Mouse (Mus musculus) erythroblast, embryonic 14.5 days (primary cell): ENCODE measurements around the gene Rhou. TPM values are rescaled to one million over a fixed set of nuclear protein-coding genes. Genes with fewer than 3 reads are reported as not detected.

Source experiments
- H3K27me3 ChIP-seq: 2 replicates; pipeline ENCODE4 v1.6.1; 2012; ENCODE audit warnings: inconsistent platforms; ENCODE audit not compliant: control insufficient read depth
- H3K36me3 ChIP-seq: 2 replicates; pipeline ENCODE4 v1.6.1; 2012; ENCODE audit warnings: mild to moderate bottlenecking, inconsistent platforms; ENCODE audit not compliant: control insufficient read depth
- H3K4me1 ChIP-seq: 2 replicates; pipeline ENCODE4 v1.6.1; 2012; ENCODE audit warnings: inconsistent platforms; ENCODE audit not compliant: control insufficient read depth
- H3K4me3 ChIP-seq: replicated peaks from 2 replicates; pipeline ENCODE3; 2012; ENCODE audit warnings: moderate library complexity, mild to moderate bottlenecking, inconsistent platforms
- H3K9me3 ChIP-seq: 2 replicates; pipeline ENCODE4 v1.6.1; 2012; ENCODE audit warnings: low read length, inconsistent platforms, mixed read lengths; ENCODE audit not compliant: control insufficient read depth
- GATA1 ChIP-seq: IDR thresholded peaks from 2 replicates; pipeline ENCODE4 v1.6.1; 2012; ENCODE audit warnings: low read length, inconsistent platforms, mixed read lengths
- TAL1 ChIP-seq: IDR thresholded peaks from 3 replicates; pipeline ENCODE4 v1.6.1; 2012; ENCODE audit warnings: low read length, inconsistent platforms, mixed read lengths
- polyA plus RNA-seq: library from polyadenylated mRNA; stranded (reverse); fragments of >175 nt; gene quantifications from 2 replicates; pipeline ENCODE4 v1.2.3, GENCODE M21; 2012

Rhou gene
- polyA plus RNA-seq, 1 experiment: not detected

DNA sequence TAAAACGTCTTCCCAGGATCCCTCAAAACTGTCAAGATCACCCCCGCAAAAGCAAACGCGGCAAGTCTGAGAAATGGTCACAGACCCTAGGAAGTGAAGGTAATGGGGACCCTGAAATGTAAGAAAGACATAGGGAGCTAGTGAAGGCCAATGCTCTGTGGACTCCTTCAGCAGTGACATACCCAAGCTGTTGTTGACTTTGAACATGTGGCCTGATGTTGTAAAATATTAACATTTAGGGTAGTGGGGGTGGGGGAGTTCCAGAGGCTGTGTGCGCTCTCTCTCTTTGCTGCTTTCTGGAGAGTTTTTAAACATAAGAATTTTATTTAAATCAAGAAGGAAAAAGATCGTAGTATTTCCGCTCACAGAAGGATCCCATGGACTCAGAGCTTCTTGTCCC lies 29.6 kb downstream of the Rhou start:
- peaks cover 4% of the 10 kb centered on the region; the same call in 1 of the 2 replicates for H3K9me3 ChIP-seq
- peaks cover 5% of the 10 kb centered on the region for H3K4me1 ChIP-seq
- H3K4me3 ChIP-seq: no peak overlapping the region
- TF ChIP-seq GATA1 (no peak), TAL1 (no peak)
- peaks cover 3% of the 10 kb centered on the region for H3K27me3 ChIP-seq
- H3K36me3 ChIP-seq: no peaks in the 10 kb centered on the region

GRCm38 (mm10) chr8:123684806-123685205 lies 31.1 kb downstream of the Rhou start:
- H3K9me3 ChIP-seq: peaks cover 4% of the 10 kb centered on the region; the same call in 1 of the 2 replicates
- H3K4me1 ChIP-seq: peaks cover 5% of the 10 kb centered on the region
- H3K4me3 ChIP-seq: no peak overlapping the region
- no peaks in the 10 kb centered on the region for H3K36me3 ChIP-seq
- peaks cover 3% of the 10 kb centered on the region for H3K27me3 ChIP-seq
- no peak for TF ChIP-seq GATA1
- no peak for TF ChIP-seq TAL1

- H3K27me3 ChIP-seq: peaks cover 3% of the 10 kb centered on the region
- TF ChIP-seq GATA1: no peak
- H3K36me3 ChIP-seq: no peaks in the 10 kb centered on the region
- peaks cover 4% of the 10 kb centered on the region; the same call in 1 of the 2 replicates for H3K9me3 ChIP-seq
- H3K4me1 ChIP-seq: peaks cover 5% of the 10 kb centered on the region
- H3K4me3 ChIP-seq: no peak overlapping the region
These were observed 31.7 kb downstream of the Rhou start for GRCm38 (mm10) chr8:123685477-123685876.

DNA sequence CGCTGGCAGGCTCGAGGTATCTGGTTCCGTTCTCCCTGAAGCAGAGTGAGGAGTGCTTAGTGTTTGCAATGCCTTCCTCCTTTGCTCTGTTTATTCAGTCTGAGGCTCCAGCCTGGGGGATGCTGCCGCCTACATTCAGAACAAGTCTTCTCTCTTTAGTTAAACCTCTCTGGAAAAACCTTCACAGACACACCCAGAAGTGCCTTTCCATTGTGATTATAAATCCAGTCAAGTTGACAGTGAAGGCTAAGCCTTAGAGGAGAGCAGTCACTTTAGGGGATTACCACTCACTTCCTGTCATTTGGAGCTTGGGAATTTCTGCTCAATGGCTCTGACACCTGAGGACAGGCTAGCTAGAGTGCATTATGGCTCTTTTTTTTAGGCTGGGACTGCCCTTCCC lies 34.1 kb downstream of the Rhou start:
- H3K27me3 ChIP-seq: no peaks in the 10 kb centered on the region
- no peaks in the 10 kb centered on the region for H3K4me1 ChIP-seq
- TF ChIP-seq GATA1 (no peak), TAL1 (no peak)
- no peak overlapping the region for H3K4me3 ChIP-seq
- H3K9me3 ChIP-seq: peaks cover 3% of the 10 kb centered on the region; the same call in 1 of the 2 replicates
- no peaks in the 10 kb centered on the region for H3K36me3 ChIP-seq

GRCm38 (mm10) chr8:123692165-123692962 lies 38.6 kb downstream of the Rhou start:
- no peaks in the 10 kb centered on the region for H3K36me3 ChIP-seq
- no peak overlapping the region for H3K4me3 ChIP-seq
- H3K9me3 ChIP-seq: no peaks in the 10 kb centered on the region
- peaks cover 2% of the 10 kb centered on the region; the same call in 1 of the 2 replicates for H3K27me3 ChIP-seq
- no peaks in the 10 kb centered on the region for H3K4me1 ChIP-seq
- TF ChIP-seq TAL1: no peak
- TF ChIP-seq GATA1: no peak

GRCm38 (mm10) chr8:123696167-123696566 lies 42.4 kb downstream of the Rhou start:
- Histone ChIP-seq H3K36me3 (no peaks in the 10 kb centered on the region), H3K27me3 (peaks cover 2% of the 10 kb centered on the region; the same call in 1 of the 2 replicates), H3K4me1 (no peaks in the 10 kb centered on the region), H3K9me3 (no peaks in the 10 kb centered on the region), H3K4me3 (no peak overlapping the region)
- TF ChIP-seq TAL1 (no peak), GATA1 (no peak)

- no peak overlapping the region for H3K4me3 ChIP-seq
- no peaks in the 10 kb centered on the region for H3K36me3 ChIP-seq
- TF ChIP-seq GATA1: no peak
- no peak for TF ChIP-seq TAL1
- H3K27me3 ChIP-seq: peaks cover 2% of the 10 kb centered on the region; the same call in 1 of the 2 replicates
- no peaks in the 10 kb centered on the region for H3K4me1 ChIP-seq
- H3K9me3 ChIP-seq: no peaks in the 10 kb centered on the region
These were observed 43.6 kb downstream of the Rhou start for GRCm38 (mm10) chr8:123697329-123697728.

DNA sequence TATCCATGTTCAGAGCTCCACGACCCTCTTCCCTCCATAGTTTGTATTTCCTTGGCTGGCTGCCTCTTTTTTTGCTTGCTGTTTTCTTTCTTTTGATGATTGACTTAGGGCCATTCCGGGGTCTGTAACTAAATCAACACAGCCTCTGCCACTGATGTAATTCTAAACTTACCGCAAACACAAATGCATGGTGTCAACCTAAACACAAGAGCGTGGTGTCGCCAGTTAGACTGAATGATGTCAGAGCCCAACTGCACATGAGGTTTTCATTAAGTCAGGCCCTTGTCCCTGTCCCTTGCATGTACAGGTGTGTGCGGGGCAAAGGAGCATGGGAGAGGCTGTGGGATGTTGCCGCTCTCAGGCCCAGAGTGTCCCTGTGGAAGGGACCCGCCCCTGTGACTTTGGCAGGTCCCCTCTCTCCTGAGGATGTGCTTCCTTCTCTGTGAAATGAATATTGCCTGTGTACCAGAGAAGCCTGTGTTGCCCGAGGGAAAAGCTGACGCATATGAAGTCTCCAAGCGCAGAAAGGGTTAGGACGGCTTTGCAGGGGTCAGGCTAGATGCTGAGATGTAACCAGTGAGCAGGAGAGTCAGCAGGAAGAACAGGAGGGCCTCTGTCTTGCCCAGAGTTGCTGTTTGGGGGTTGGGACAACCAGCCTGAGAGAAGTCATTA lies 46.8 kb downstream of the Rhou start:
- Histone ChIP-seq H3K27me3 (peaks cover 2% of the 10 kb centered on the region; the same call in 1 of the 2 replicates), H3K4me1 (no peaks in the 10 kb centered on the region), H3K9me3 (no peaks in the 10 kb centered on the region), H3K36me3 (no peaks in the 10 kb centered on the region), H3K4me3 (no peak overlapping the region)
- TF ChIP-seq GATA1 (no peak), TAL1 (no peak)

DNA sequence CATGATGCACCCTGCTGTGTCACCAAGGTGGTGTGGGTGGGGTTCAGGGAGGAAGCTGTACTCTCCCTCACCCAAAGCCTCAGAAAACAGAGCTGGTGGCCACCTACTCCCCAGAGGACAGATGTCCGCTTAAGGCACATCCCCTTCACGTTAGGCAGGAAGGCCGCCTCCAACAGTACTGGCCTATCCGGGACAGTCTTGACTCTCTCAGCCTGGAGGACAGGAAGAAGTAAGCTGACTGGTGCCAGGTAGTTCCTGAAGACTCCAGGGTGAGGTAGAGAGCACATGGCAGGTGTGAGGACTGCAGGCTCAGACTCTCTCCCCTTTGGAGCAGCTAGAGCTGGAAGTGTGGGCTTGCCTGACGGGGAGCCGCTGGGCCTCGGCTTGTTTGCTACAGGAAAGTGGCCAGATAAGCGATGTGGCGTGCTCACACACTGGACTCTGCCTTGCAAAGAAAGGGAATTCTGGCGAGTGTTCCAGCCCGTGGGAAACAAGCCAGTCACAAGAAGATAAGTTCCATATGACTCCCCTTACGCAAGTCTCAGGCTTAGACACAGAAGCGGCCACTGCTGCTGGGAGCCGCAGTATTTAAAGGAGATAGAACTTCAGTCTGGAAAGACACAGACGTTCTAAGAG lies 48.3 kb downstream of the Rhou start:
- H3K4me3 ChIP-seq: no peak overlapping the region
- H3K36me3 ChIP-seq: no peaks in the 10 kb centered on the region
- TF ChIP-seq TAL1 (no peak), GATA1 (no peak)
- no peaks in the 10 kb centered on the region for H3K27me3 ChIP-seq
- no peaks in the 10 kb centered on the region for H3K9me3 ChIP-seq
- no peaks in the 10 kb centered on the region for H3K4me1 ChIP-seq
